Mouse (Mus musculus) myocyte (in vitro differentiated cells): ENCODE measurements around the gene March7. TPM values are rescaled to one million over a fixed set of nuclear protein-coding genes. Genes with fewer than 3 reads are reported as not detected.

ENCODE experiments used
- H3K27me3 ChIP-seq: one replicate; pipeline ENCODE4 v1.6.1; 2011; ENCODE audit not compliant: control insufficient read depth, insufficient read depth, insufficient read length
- H3K36me3 ChIP-seq: one replicate; pipeline ENCODE4 v1.6.1; 2011; ENCODE audit not compliant: control insufficient read depth, insufficient read depth
- H3K4me2 ChIP-seq: one replicate; pipeline ENCODE4 v1.6.1; 2011; ENCODE audit warnings: low read depth, control low read depth
- H3K4me3 ChIP-seq: one replicate; pipeline ENCODE4 v1.5.1; 2011; ENCODE audit warnings: mild to moderate bottlenecking, control low read depth, moderate library complexity
- H3K79me2 ChIP-seq: one replicate; pipeline ENCODE4 v1.6.1; 2011; ENCODE audit not compliant: control insufficient read depth, insufficient read depth
- H3ac ChIP-seq: one replicate; pipeline ENCODE4 v1.6.1; 2011; ENCODE audit not compliant: control insufficient read depth, insufficient read length
- CEBPB ChIP-seq: IDR thresholded peaks from 2 replicates; pipeline ENCODE4 v1.6.1; 2011; ENCODE audit warnings: mild to moderate bottlenecking, moderate library complexity; ENCODE audit not compliant: poor library complexity, insufficient read depth, severe bottlenecking
- E2F4 ChIP-seq: IDR thresholded peaks from one replicate; pipeline ENCODE4 v1.6.1; 2011; ENCODE audit warnings: mild to moderate bottlenecking, control low read depth, moderate library complexity; ENCODE audit not compliant: insufficient read depth
- MAX ChIP-seq: IDR thresholded peaks from one replicate; pipeline ENCODE4 v1.6.1; 2011; ENCODE audit warnings: low read depth, mild to moderate bottlenecking, control low read depth
- MYOD1 ChIP-seq, 3 experiments: IDR thresholded peaks; one replicate each; pipeline ENCODE4 v1.6.1; 2011; ENCODE audit warnings: control low read depth in 2 of 3, low read depth in 2 of 3, mild to moderate bottlenecking in 2 of 3, moderate library complexity in 1 of 3; ENCODE audit not compliant: insufficient read length in 2 of 3, control insufficient read depth in 1 of 3
- MYOG ChIP-seq, 3 experiments: IDR thresholded peaks; one replicate each; pipeline ENCODE4 v1.6.1; 2011; ENCODE audit warnings: control low read depth in 2 of 3, low read depth in 2 of 3, mild to moderate bottlenecking in 2 of 3; ENCODE audit not compliant: insufficient read length in 2 of 3, control insufficient read depth in 1 of 3, insufficient read depth in 1 of 3
- POLR2A ChIP-seq: IDR thresholded peaks from one replicate; pipeline ENCODE4 v1.6.1; 2011; ENCODE audit warnings: low read depth, mild to moderate bottlenecking, control low read depth, moderate library complexity; ENCODE audit not compliant: insufficient read length
- POLR2AphosphoS2 ChIP-seq: IDR thresholded peaks from one replicate; pipeline ENCODE4 v1.6.1; 2011; ENCODE audit warnings: low read depth, control low read depth; ENCODE audit not compliant: insufficient read length
- REST ChIP-seq: IDR thresholded peaks from one replicate; pipeline ENCODE4 v1.6.1; 2011; ENCODE audit warnings: mild to moderate bottlenecking, control low read depth, moderate library complexity; ENCODE audit not compliant: insufficient read depth, insufficient read length
- SRF ChIP-seq: IDR thresholded peaks from one replicate; pipeline ENCODE4 v1.6.1; 2011; ENCODE audit warnings: low read depth; ENCODE audit not compliant: control insufficient read depth, insufficient read length
- TCF12 ChIP-seq: IDR thresholded peaks from one replicate; pipeline ENCODE4 v1.6.1; 2011; ENCODE audit warnings: mild to moderate bottlenecking, control low read depth; ENCODE audit not compliant: poor library complexity, insufficient read depth, severe bottlenecking
- TCF3 ChIP-seq: IDR thresholded peaks from one replicate; pipeline ENCODE4 v1.6.1; 2011; ENCODE audit warnings: low read depth, control low read depth; ENCODE audit not compliant: insufficient read length
- USF1 ChIP-seq: IDR thresholded peaks from one replicate; pipeline ENCODE4 v1.6.1; 2011; ENCODE audit warnings: low read depth, mild to moderate bottlenecking, control low read depth, moderate library complexity
- polyA plus RNA-seq: library from polyadenylated mRNA; unstranded; fragments of >200 nt; fragmentation: generic; extraction: Trizol; gene quantifications from one replicate; pipeline ENCODE4 v1.2.1, GENCODE M21; 2012; ENCODE audit warnings: missing spikeins

Gene March7
- polyA plus RNA-seq, 1 experiment: 9.8 TPM

DNA sequence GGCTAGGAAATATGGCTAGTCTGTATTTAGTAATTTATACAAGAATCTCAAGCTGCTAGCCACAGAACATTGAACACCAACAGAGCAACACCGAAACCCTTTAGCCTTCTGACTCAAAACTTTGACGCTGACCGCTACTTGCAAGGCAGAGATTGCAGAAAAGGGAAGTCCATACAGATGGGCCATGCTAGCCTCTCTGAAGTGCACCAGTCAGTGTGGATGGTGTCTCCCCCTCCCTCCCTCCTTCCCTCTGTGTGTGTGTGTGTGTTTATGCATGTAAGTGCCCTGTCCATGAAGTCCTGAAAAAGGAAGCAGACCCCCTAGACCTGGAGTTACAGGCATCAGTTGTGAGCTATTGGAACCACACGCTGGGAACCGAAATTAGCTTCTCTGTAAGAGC lies 33.6 kb upstream of the March7 start:
- Histone ChIP-seq H3K79me2 (no peaks in the 10 kb centered on the region), H3K36me3 (no peaks in the 10 kb centered on the region), H3K4me3 (no peak overlapping the region), H3K4me2 (no peak overlapping the region), H3K27me3 (no peaks in the 10 kb centered on the region), H3ac (no peak overlapping the region)
- TF ChIP-seq MYOD1 (IDR thresholded peaks at IDR 0.05; ENCODE audit: control insufficient read depth in 1 of 3, insufficient read length in 2 of 3, low read depth in 2 of 3) (no peak), MYOG (IDR thresholded peaks at IDR 0.05; ENCODE audit: control insufficient read depth in 1 of 3, insufficient read depth in 1 of 3, insufficient read length in 2 of 3, low read depth in 2 of 3) (no peak), USF1 (no peak), SRF (no peak), MAX (no peak), REST (no peak), TCF3 (no peak), POLR2A (no peak), E2F4 (no peak), TCF12 (no peak), CEBPB (no peak), POLR2AphosphoS2 (no peak)

DNA sequence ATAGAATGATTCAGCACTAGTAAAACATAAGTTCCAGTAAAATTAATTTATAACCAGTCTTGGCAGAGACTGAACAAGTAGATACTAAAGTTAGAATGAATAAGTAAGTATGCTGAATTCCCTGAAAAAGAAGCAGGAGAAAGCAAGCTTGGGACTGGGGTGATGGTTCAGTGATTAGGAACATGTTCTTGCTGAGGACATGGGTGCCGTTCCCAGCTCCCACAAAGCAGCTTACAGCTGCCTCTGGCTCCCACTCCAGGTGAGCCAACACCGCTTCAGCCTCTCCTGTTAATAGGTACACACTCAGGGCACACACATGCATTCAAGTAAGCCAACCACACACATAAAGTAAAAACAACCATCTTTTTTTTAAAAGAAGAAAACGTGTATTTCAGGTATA lies 32.2 kb upstream of the March7 start:
- Histone ChIP-seq H3K79me2 (no peaks in the 10 kb centered on the region), H3K4me2 (no peak overlapping the region), H3K36me3 (no peaks in the 10 kb centered on the region), H3K27me3 (no peaks in the 10 kb centered on the region), H3K4me3 (no peak overlapping the region), H3ac (no peak overlapping the region)
- TF ChIP-seq MYOG (IDR thresholded peaks at IDR 0.05; ENCODE audit: control insufficient read depth in 1 of 3, insufficient read depth in 1 of 3, insufficient read length in 2 of 3, low read depth in 2 of 3) (no peak), POLR2A (no peak), USF1 (no peak), CEBPB (no peak), REST (no peak), TCF3 (no peak), TCF12 (no peak), E2F4 (no peak)

DNA sequence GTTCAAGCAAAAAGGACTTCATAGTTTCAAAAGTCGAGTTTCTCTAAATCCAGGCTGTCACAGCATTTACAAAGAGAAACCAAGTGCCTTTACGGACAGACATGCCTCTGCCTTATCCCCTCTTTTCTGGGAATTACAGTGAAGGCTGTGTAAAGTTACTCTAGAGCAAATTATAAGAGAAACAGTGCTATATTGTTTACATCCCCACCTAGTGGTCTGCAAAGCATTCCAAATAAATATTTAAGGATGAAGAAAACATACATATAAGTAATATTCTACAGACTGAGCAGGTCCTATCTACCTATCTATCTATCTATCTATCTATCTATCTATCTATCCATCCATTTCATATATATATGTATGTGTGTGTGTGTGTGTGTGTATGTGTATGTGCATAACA lies 28.0 kb upstream of the March7 start:
- Histone ChIP-seq H3K4me3 (no peak overlapping the region), H3K36me3 (no peaks in the 10 kb centered on the region), H3K4me2 (no peak overlapping the region), H3K79me2 (no peaks in the 10 kb centered on the region), H3K27me3 (no peaks in the 10 kb centered on the region), H3ac (no peak overlapping the region)
- TF ChIP-seq CEBPB (no peak), MAX (no peak), POLR2AphosphoS2 (no peak), POLR2A (no peak), SRF (no peak), MYOD1 (IDR thresholded peaks at IDR 0.05; ENCODE audit: control insufficient read depth in 1 of 3, insufficient read length in 2 of 3, low read depth in 2 of 3) (no peak), TCF12 (no peak), REST (no peak), USF1 (no peak), E2F4 (no peak), MYOG (IDR thresholded peaks at IDR 0.05; ENCODE audit: control insufficient read depth in 1 of 3, insufficient read depth in 1 of 3, insufficient read length in 2 of 3, low read depth in 2 of 3) (no peak)

DNA sequence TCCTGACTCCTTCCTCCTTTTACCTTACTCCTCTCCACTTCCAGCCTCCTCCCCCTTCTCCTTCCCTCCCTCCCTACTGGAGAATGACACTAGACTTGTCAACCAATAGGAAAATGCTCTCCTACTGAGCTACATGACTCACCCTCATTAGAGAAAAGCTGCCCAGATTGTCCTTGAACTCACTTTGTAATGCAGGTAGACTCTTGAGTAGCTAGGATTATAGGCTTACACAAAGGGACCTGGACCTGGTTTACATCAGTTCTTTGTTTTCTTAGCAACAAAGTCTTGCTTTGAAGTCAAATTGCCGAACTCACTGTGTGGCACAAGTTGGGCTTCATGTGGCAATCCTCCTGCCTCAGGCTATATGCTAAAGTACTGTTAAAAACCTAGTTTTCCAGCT lies 12.8 kb upstream of the March7 start:
- TF ChIP-seq USF1 (no peak), SRF (no peak), MYOD1 (IDR thresholded peaks at IDR 0.05; ENCODE audit: control insufficient read depth in 1 of 3, insufficient read length in 2 of 3, low read depth in 2 of 3) (no peak), POLR2AphosphoS2 (no peak), TCF12 (no peak), POLR2A (no peak), MAX (no peak), REST (no peak), CEBPB (no peak), TCF3 (no peak), E2F4 (no peak), MYOG (IDR thresholded peaks at IDR 0.05; ENCODE audit: control insufficient read depth in 1 of 3, insufficient read depth in 1 of 3, insufficient read length in 2 of 3, low read depth in 2 of 3) (no peak)
- Histone ChIP-seq H3K36me3 (no peaks in the 10 kb centered on the region), H3K27me3 (no peaks in the 10 kb centered on the region), H3K4me2 (no peak overlapping the region), H3ac (no peak overlapping the region), H3K4me3 (no peak overlapping the region), H3K79me2 (no peaks in the 10 kb centered on the region)

DNA sequence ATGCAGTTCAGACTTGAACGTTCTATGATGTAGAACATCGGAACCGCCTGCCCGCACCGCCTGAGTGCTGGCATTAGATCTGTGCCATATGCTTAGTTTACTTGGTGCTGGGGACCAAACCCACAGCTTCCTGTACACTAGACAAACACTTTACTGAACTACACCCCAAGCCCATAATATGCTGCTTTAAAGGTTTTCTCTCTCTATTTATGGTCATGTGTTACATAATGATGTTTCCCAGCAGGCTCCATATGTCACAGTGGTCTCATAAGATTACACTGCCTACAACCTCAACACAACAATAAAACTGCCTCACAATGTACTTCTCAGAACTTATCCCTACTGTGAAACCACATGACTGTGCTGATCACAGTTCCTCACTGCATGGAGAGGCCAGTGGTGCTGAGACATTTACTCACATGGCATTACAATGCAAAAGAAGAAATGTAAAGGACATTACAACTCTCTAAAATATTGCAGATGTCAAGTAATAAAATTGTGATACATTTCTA lies 9.6 kb upstream of the March7 start:
- Histone ChIP-seq H3K36me3 (peaks cover 3% of the 10 kb centered on the region), H3K4me3 (no peak overlapping the region), H3K27me3 (no peaks in the 10 kb centered on the region), H3K79me2 (no peaks in the 10 kb centered on the region), H3K4me2 (no peak overlapping the region), H3ac (no peak overlapping the region)
- TF ChIP-seq TCF12: no peak
- no peak for TF ChIP-seq SRF
- TF ChIP-seq MYOG (IDR thresholded peaks at IDR 0.05; ENCODE audit: control insufficient read depth in 1 of 3, insufficient read depth in 1 of 3, insufficient read length in 2 of 3, low read depth in 2 of 3): no peak
- no peak for TF ChIP-seq POLR2AphosphoS2
- TF ChIP-seq REST: no peak
- TF ChIP-seq MAX: no peak
- TF ChIP-seq CEBPB: no peak
- TF ChIP-seq E2F4: no peak
